Mouse (Mus musculus): ENCODE measurements around the gene Arpc4. TPM values are rescaled to one million over a fixed set of nuclear protein-coding genes. Genes with fewer than 3 reads are reported as not detected.

The Arpc4 gene
- polyA plus RNA-seq, 1 experiment, result 1,078 TPM

DNA sequence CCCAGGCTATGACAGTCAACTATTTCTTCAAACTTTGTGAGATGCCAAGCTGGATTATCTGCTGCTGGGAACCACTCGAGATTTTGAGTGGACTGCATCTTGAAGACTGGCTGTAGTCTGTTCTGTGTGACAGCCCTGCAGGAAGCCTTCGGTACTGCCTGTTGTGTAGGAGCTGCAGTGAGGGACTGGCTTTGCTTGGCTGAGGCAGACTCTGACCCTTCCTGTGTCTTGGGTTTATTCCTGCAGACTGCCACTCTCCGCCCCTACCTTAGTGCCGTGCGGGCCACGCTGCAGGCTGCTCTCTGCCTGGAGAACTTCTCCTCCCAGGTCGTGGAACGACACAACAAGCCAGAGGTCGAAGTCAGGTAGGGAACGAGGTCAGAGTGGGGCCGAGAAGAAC is 2.6 kb downstream of the Arpc4 start:
- H3K9me3 ChIP-seq, result no peaks in the 10 kb centered on the region
- H3K4me3 ChIP-seq (replicated peaks), result peak overlapping the region; percentile 96
- no peaks in the 10 kb centered on the region for H3K27me3 ChIP-seq (replicated peaks)
- peaks cover 70% of the 10 kb centered on the region for H3K36me3 ChIP-seq (replicated peaks; ENCODE audit: low read length)
- H3K4me1 ChIP-seq, result peaks cover 67% of the 10 kb centered on the region
- TF ChIP-seq GATA1 (IDR thresholded peaks at IDR 0.05; ENCODE audit: borderline replicate concordance, low read length) (no peak), FLI1 (IDR thresholded peaks at IDR 0.05; ENCODE audit: low read length) (no peak)

DNA sequence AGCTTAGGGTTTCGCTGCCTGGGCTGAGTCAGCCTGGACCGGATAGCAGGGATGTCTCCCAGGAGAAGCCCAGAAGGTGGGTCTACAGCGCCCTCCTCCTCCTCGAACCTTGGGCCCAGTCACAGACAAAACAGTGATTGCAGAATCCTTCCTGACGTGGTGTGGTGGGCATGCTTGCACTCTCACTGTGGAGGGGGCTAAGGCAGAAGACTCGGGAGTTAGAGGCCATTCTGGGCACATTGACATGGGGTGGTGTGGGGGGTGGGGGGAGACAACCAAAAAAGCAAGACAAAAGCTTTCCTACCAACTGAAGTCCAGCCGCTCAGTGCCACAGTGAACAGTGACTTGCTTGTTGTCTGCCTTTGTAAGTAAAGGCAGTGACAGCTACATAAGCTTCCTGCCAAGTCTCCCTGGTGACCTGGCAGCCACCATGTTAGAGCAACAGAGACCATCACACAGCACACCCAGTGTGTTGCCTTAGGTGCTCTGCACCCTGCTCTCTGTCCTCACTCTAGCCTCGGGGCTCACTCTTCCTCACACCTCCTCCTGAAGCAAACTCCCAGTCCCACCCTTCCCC is 6.5 kb downstream of the Arpc4 start:
- TF ChIP-seq GATA1 (IDR thresholded peaks at IDR 0.05; ENCODE audit: borderline replicate concordance, low read length) (no peak), FLI1 (IDR thresholded peaks at IDR 0.05; ENCODE audit: low read length) (no peak)
- peaks cover 100% of the 10 kb centered on the region for H3K36me3 ChIP-seq (replicated peaks; ENCODE audit: low read length)
- H3K27me3 ChIP-seq (replicated peaks), result no peaks in the 10 kb centered on the region
- peaks cover 57% of the 10 kb centered on the region for H3K4me1 ChIP-seq
- H3K4me3 ChIP-seq (replicated peaks), result no peak overlapping the region
- no peaks in the 10 kb centered on the region for H3K9me3 ChIP-seq

DNA sequence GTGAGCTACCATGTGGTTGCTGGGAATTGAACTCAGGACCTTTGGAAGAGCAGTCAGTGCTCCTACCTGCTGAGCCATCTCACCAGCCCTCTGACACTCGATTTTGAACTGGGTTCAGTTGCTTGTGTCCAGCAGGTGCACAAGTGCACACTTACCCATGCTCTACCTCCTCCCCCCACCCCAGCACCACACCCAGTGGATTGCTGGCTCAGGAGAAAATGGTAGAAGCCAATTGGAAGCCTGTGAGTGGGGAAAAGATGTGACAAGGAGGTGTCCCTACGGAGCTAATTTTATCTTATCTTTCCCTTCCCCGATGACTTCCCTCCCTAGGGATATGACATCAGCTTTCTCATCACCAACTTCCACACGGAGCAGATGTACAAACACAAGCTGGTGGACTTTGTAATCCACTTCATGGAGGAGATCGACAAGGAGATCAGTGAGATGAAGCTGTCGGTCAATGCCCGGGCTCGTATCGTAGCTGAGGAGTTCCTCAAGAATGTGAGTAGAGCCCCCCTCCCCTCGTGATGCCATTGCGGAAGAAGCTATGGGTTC is 7.3 kb downstream of the Arpc4 start:
- Histone ChIP-seq H3K27me3 (replicated peaks) (no peaks in the 10 kb centered on the region), H3K9me3 (no peaks in the 10 kb centered on the region), H3K4me1 (peaks cover 50% of the 10 kb centered on the region), H3K36me3 (replicated peaks; ENCODE audit: low read length) (peaks cover 100% of the 10 kb centered on the region), H3K4me3 (replicated peaks) (no peak overlapping the region)
- TF ChIP-seq GATA1 (IDR thresholded peaks at IDR 0.05; ENCODE audit: borderline replicate concordance, low read length) (no peak), FLI1 (IDR thresholded peaks at IDR 0.05; ENCODE audit: low read length) (no peak)

DNA sequence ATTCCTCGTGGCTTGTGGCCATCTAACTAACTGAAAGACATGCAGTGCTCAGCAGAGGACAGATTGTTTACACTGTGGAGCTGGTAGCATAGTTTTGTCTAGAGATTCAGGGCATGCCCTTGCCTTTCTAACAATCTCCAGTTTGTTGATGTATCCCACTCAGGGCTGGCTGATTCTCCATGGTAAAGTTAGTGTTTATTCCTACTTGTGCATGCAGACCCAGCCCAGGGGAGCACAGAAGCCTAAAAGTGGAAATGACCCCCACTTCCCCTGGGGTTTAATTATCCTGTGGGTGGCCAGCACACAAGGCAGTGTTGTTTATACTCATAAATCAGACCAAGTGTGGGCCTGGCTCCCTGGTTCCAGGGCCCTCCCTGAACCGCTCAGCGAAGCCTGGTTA is 8.1 kb downstream of the Arpc4 start:
- Histone ChIP-seq H3K4me3 (replicated peaks) (no peak overlapping the region), H3K27me3 (replicated peaks) (no peaks in the 10 kb centered on the region), H3K9me3 (no peaks in the 10 kb centered on the region), H3K36me3 (replicated peaks; ENCODE audit: low read length) (peaks cover 100% of the 10 kb centered on the region), H3K4me1 (peaks cover 43% of the 10 kb centered on the region)
- TF ChIP-seq GATA1 (IDR thresholded peaks at IDR 0.05; ENCODE audit: borderline replicate concordance, low read length) (no peak), FLI1 (IDR thresholded peaks at IDR 0.05; ENCODE audit: low read length) (no peak)

DNA sequence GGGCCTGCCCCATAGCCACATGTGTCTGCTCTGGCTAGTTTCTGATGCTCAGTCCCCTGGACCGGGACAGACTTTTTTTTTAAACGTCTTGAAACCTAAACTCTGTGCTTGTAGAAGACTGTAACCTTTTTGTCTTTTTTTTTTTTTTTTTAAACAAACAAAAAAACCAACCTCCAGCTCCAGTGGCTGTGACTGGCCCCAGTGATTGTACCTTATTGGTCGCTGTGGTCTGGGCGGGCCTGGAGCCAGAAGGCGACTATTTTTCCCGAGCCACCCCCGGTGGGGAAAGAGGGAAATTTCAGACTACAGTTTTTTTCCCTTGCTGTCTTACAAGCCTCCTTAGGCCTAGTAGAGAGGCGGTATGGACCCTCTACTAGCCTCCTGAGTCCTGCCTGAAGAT is 11.0 kb downstream of the Arpc4 start, which contains the start of gene Ttll3:
Gene Ttll3 (plus strand): TSS at position 301 of the 400 bp plus-strand sequence.
- TF ChIP-seq FLI1 (IDR thresholded peaks at IDR 0.05; ENCODE audit: low read length) (no peak), GATA1 (IDR thresholded peaks at IDR 0.05; ENCODE audit: borderline replicate concordance, low read length) (no peak)
- Histone ChIP-seq H3K4me1 (peaks cover 43% of the 10 kb centered on the region), H3K36me3 (replicated peaks; ENCODE audit: low read length) (peaks cover 99% of the 10 kb centered on the region), H3K27me3 (replicated peaks) (no peaks in the 10 kb centered on the region), H3K4me3 (replicated peaks) (no peak within 1 kb of the TSS), H3K9me3 (no peaks in the 10 kb centered on the region)

DNA sequence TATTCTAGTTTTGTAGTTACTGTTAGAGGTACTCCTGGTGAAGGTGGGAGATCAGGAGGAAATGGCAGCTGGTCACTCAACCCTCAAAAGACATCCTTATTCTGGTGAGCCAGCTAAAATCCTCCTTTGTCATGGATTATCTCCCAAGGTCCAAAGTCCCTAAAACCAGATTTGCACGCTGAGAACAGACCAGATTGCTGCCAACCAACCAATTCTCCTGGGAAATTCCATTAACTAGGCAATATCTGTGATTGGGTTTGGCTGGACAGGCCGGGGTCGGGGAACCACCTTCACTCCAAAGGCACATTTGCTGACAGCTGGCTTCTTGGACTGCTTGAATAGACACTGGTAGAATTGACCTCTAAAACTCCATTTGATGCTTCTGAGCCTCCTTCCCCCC is 12.8 kb downstream of the Arpc4 start:
- Histone ChIP-seq H3K27me3 (replicated peaks) (no peaks in the 10 kb centered on the region), H3K9me3 (peaks cover 8% of the 10 kb centered on the region; the same call in 1 of the 2 replicates), H3K4me3 (replicated peaks) (no peak overlapping the region), H3K4me1 (peaks cover 26% of the 10 kb centered on the region), H3K36me3 (replicated peaks; ENCODE audit: low read length) (peaks cover 99% of the 10 kb centered on the region)
- TF ChIP-seq GATA1 (IDR thresholded peaks at IDR 0.05; ENCODE audit: borderline replicate concordance, low read length), result no peak
- no peak for TF ChIP-seq FLI1 (IDR thresholded peaks at IDR 0.05; ENCODE audit: low read length)

DNA sequence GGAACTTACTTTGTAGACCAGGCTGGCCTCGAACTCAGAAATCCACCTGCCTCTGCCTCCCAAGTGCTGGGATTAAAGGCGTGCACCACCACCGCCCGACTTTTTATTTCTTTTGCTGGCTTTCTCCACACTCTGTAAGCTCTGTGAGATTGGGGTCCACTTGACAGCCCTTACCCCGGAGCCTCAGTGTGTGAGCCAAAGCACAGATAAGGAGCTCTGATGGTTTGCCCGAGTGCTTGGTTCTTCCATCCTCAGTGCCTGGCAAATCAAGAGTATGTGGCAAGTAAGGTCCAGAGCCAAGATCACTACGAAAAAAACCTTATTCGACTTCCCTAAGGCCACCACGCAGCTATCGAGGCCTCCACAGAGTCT is 14.1 kb downstream of the Arpc4 start:
- Histone ChIP-seq H3K4me1 (peaks cover 20% of the 10 kb centered on the region), H3K4me3 (replicated peaks) (no peak overlapping the region), H3K27me3 (replicated peaks) (no peaks in the 10 kb centered on the region), H3K36me3 (replicated peaks; ENCODE audit: low read length) (peaks cover 98% of the 10 kb centered on the region), H3K9me3 (peaks cover 8% of the 10 kb centered on the region; the same call in 1 of the 2 replicates)
- no peak for TF ChIP-seq FLI1 (IDR thresholded peaks at IDR 0.05; ENCODE audit: low read length)
- TF ChIP-seq GATA1 (IDR thresholded peaks at IDR 0.05; ENCODE audit: borderline replicate concordance, low read length), result no peak

DNA sequence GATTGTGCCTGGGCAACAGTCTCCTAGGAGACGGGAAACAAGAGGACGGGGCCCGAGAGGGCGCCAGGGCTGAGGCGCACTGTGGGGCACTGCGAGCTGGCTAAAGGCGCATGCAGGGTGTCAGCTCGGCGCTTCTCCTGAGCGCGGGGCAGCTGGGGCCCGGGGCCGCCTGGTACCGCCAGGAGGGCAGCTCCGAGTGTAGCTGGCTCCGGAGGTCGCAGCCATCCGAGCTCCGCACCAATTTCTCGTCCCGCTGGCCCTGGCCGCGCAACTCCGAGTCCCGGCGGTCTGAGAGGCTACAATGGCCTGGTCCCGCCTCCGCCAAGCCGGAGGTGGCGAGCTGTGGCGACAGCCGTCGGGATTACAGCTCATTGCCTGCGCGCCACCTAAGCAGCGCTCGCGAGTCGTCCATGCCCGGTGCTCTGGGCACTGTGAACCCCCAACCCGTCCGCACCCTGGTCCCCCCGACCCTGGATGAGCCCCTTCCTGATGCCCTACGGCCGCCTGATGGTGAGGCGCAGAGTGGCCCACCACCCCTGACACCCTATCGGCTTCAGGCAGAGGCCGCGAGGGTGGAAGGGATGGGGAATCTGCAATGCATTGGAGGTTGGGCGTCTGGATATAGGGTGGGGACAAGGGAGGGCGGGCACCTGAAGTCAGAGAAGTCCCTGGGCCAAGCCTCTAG is 14.6 kb downstream of the Arpc4 start:
- Histone ChIP-seq H3K27me3 (replicated peaks) (no peaks in the 10 kb centered on the region), H3K4me1 (peaks cover 20% of the 10 kb centered on the region), H3K4me3 (replicated peaks) (no peak overlapping the region), H3K9me3 (peaks cover 8% of the 10 kb centered on the region; the same call in 1 of the 2 replicates), H3K36me3 (replicated peaks; ENCODE audit: low read length) (peaks cover 98% of the 10 kb centered on the region)
- no peak for TF ChIP-seq GATA1 (IDR thresholded peaks at IDR 0.05; ENCODE audit: borderline replicate concordance, low read length)
- TF ChIP-seq FLI1 (IDR thresholded peaks at IDR 0.05; ENCODE audit: low read length), result no peak

DNA sequence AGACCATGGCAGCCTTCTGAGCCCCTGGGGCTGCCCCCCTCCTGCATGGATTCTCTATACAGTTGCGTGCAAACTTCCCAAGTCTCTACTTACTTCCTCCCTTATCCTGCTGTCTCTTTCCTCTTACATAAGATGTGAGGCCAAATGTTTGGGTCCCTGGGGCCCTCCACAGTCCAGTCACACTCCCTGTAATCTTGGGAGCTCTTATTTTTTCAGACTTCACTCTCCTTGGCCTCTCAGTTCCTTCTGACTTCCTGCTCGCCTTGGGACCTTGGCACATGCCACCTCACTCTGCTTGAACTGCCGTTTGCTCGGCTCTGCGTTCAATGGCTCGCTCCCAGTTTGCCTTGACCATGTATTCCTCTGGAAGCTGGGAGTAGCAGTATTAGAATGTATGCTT is 16.0 kb downstream of the Arpc4 start:
- Histone ChIP-seq H3K4me3 (replicated peaks) (no peak overlapping the region), H3K4me1 (peaks cover 20% of the 10 kb centered on the region), H3K36me3 (replicated peaks; ENCODE audit: low read length) (peaks cover 98% of the 10 kb centered on the region), H3K27me3 (replicated peaks) (no peaks in the 10 kb centered on the region), H3K9me3 (peaks cover 8% of the 10 kb centered on the region; the same call in 1 of the 2 replicates)
- TF ChIP-seq GATA1 (IDR thresholded peaks at IDR 0.05; ENCODE audit: borderline replicate concordance, low read length), result no peak

DNA sequence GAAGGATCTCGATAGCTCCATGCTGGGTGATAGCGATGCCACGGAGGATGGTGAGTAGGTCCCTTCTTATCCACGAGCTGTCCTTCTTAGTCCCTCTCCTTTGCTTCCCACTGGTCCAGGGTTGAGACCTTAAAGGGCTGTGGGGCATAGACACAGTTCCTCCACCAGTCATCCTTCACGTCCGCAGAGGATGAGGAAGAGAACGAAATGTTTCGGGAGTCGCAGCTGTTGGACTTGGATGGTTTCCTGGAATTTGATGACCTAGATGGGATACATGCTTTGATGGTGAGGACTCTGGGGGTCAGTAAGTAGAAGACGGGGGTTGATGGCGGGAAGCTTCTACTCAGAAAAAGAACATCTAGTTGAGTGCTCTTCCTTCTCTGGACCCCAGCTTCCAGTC is 16.9 kb downstream of the Arpc4 start:
- Histone ChIP-seq H3K27me3 (replicated peaks) (no peaks in the 10 kb centered on the region), H3K4me3 (replicated peaks) (no peak overlapping the region), H3K9me3 (peaks cover 8% of the 10 kb centered on the region; the same call in 1 of the 2 replicates), H3K36me3 (replicated peaks; ENCODE audit: low read length) (peaks cover 98% of the 10 kb centered on the region), H3K4me1 (peaks cover 16% of the 10 kb centered on the region)
- TF ChIP-seq FLI1 (IDR thresholded peaks at IDR 0.05; ENCODE audit: low read length), result no peak
- no peak for TF ChIP-seq GATA1 (IDR thresholded peaks at IDR 0.05; ENCODE audit: borderline replicate concordance, low read length)
